Mouse (Mus musculus): Measurements from ENCODE around the gene Stx8. TPM values are rescaled to one million over a fixed set of nuclear protein-coding genes. Genes with fewer than 3 reads are reported as not detected.

Stx8 gene
- total RNA-seq, 2 experiments from 2014 or later = 21.7 to 35.7 TPM

DNA sequence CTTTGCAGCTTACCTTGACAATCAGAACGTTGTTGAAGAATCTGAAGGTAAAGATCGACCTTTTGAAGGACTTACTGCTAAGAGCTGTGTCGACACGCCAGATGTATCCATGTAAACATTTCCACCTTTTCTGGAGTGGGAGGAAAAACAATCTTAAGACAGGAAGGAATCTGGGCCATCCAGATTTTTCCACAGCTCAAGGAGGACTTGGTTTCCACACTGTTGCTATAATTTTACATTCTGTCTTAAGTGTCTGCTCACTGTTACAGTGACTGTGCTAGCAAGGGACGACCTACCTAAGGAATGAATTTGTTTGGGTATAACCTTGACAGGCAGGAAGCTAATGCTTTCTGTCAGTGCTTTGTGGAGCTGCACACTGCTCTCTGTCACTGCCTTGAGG lies 7.2 kb downstream of the Stx8 start:
- ATAC-seq (replicated peaks; ENCODE audit: poor library complexity) = no peak

DNA sequence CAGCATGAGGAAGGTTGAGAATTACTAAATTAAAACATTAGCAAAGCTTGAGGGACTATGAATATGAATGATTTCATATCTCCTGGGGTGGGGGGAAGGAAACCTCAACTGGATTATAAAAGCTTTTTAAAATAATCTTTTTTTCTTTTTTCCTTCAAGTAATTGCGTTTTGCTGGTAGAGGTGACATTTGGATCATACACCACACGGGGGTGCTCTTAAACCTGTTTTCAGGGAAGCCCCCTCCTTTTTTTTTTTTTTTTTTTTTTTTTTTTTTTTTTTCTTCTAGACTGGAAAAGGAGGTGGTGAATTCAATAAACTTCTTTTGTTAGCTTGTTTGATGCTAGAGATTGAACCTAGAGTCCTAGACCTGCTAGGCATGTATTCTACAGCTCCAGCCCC lies 9.3 kb downstream of the Stx8 start:
- no peak for ATAC-seq (replicated peaks; ENCODE audit: poor library complexity)

DNA sequence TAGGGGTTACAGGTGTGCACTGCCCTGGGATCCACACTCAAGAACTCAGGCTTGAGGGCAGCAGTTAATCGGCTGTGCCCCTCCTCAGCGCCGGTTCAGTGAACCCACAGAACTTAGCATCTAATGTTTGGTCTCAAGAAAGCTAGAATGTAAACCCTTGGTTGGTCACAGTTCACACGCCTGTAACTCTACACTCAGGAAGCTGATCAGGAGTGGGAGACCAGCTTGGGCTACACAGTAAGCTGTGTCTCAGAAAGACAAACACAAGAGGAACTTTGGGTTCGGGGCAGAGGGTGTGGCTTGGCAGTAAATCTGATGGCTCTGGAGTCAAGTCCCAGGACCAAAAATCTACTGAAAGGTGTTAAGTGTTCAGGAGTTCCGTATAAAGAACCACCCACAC lies 17.6 kb downstream of the Stx8 start:
- ATAC-seq (replicated peaks; ENCODE audit: poor library complexity) = no peak

DNA sequence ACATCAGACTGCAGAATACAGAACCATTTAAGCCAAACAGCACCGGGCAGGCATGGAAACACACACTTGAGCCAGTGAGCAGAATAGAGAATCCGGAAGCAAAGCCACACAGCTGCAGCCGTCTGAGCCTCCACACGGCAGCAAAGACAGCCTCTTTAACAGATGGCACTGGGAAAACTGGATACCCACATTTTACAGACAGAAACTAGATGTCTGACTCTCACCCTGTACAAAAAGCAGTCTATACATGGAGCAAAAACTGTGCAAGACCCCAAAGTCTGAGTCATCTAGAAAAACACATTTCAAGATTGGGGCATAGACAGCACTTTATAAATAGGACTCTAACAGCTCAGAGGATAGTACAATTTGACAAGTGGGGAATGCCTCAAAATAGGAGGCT lies 25.2 kb downstream of the Stx8 start:
- ATAC-seq (replicated peaks; ENCODE audit: poor library complexity) = no peak

DNA sequence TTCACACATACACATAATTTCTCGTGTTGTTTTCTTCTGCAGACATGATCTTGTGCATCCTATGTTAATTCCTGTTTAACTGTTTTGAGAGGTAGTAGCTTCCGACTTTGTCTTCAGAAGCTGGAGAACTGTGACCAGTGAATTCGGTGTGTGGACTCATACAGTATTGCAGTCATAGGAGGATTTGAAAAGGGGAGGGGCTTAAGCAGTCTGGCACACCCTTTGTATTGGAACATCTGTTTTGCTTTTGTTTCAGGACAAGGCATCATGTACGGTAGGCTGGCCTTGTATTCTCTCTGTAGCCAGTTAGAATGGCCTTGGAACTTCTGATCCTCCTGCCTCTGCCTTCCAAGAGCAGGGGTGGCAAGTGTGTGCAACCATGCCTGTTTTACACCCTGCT lies 30.0 kb downstream of the Stx8 start:
- ATAC-seq (replicated peaks; ENCODE audit: poor library complexity) = no peak

DNA sequence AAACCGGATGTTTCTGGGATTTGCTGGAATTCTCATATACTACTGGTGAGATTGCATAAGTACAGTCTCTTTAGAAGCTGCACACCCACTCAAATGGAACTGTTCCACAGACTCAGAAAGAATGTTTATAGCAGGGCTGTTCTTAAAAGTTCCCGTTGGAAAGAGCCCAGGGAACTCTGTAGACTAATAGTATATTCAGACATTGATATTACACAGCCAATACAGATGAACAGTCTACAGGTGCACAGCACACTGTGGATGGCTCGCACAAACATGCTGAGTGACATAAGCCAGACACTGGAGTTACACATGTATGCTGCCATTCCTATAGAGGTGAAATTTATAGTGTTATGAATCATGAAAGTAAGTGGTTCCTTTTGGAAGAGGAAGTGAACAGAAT lies 32.9 kb downstream of the Stx8 start:
- ATAC-seq (replicated peaks; ENCODE audit: poor library complexity) = no peak

DNA sequence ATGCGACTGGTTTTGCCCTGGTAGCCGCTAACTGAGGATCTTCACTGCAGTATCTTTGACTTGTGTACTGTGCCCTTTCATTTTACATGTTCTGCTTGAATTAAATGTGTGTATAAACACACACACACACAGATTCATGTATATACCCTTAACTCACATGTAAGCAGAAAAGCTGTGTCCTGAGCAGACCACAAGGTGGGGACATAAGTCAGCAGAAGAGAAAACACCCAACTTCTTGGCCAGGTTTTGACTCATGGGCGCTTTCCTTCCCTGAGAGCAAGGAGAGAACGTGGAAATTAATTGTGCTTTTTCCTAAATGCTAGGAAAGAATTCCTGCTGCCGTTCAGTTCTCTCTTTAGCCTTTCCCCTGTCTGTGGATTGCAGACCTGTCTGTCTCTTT lies 33.6 kb downstream of the Stx8 start:
- no peak for ATAC-seq (replicated peaks; ENCODE audit: poor library complexity)

DNA sequence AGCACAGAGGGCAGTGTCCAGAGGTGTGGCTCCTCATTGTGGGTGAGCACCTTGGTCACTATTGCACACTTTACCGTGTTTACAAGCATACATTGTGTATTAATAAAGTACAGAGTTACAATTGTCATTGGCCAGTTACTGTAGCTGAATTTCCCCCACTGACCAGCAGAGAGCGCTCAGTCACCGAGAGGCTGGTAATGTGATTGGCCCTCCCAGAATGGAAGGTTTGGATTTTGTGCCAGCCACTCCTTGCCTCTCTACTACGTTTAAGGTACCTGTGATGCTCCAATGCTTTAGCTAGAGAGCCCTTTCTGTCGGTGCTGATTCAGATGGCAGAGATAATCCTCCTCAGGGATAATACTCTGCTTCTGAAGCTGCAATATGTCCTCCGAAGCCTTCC lies 38.2 kb downstream of the Stx8 start:
- ATAC-seq (replicated peaks; ENCODE audit: poor library complexity) = peak; percentile 93

DNA sequence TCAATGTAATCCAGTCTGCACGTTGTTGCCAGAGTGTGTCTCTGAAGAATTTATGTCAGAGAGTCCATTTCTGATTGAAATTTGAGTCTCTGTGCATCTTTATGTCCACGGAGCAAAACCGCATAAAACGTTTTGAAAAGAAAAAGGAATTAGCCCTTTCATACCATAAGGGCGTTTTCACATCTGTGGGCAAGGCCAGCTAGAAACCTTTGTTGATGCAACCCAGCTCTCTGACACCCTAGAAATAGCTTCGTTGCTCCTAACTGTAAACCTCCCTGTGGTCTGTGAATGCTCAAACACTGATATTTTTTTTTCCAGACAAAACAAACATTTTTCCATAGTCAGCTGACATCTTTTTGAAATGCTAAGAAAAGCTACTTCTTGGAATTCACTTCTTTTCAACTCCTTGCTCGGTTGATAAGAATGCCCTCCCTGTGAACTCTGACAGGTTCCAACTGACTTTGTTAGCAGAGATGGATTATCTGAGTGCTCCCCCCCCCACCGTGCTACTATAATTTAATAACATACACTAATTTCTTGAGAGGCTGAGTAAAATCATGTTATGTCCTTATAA lies 40.3 kb downstream of the Stx8 start:
- ATAC-seq (replicated peaks; ENCODE audit: poor library complexity) = no peak

DNA sequence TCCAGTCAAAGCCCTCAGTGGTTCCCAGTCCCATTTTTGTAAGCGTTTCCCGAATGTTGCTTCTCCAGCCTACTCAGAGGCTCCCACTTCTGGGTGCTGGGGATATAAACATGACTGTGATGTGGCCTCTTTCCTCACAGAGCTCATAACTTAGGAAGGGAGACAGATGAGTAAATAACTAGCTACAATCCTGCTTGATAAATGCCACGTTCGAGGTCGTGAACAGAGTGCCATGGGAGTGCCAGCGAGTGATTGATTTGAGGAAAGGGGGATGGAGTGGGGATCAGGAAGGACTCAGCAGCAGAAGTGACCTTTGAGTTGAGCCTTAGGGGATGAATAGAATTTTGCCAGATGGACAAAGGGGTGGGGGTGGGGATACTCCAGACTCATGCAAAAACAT lies 41.7 kb downstream of the Stx8 start:
- no peak for ATAC-seq (replicated peaks; ENCODE audit: poor library complexity)

DNA sequence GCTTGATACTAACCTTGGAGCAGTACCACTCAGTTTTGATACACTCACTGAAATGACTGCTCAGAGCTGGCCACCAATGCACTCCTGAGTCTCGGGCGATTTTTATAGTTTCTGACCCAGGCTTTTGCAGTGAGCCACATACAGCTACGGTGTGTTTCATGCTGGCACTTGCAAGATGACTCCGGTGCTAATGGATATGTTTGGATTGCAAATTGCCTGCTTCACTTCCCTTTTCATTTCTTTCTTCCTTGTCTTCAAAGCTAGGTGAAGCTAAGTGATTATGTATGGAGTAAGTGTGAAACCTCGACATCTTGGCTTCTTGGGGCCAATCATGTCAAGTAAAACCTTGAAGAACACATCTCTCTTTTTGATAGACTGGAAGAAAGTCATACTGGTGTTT lies 43.4 kb downstream of the Stx8 start:
- no peak for ATAC-seq (replicated peaks; ENCODE audit: poor library complexity)

DNA sequence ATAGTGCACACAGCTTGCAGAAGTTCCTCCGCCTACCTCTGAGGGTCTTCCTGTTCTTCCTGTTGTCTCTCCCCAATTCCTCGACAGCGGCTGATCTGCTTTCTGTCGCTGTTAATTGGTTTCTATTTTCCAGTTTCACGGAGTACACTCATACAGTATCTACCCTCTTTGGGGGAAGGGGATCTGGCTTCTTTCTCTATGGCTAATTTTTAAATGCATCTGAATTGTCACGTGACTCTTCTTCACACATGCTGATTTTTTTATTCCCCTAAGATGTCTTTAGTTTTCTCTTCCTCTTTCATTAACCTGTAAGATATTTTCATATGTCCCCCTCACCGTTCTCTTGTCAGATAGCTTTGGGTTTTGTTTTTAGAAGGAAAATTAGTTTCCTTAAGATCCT lies 46.2 kb downstream of the Stx8 start:
- ATAC-seq (replicated peaks; ENCODE audit: poor library complexity) = no peak

DNA sequence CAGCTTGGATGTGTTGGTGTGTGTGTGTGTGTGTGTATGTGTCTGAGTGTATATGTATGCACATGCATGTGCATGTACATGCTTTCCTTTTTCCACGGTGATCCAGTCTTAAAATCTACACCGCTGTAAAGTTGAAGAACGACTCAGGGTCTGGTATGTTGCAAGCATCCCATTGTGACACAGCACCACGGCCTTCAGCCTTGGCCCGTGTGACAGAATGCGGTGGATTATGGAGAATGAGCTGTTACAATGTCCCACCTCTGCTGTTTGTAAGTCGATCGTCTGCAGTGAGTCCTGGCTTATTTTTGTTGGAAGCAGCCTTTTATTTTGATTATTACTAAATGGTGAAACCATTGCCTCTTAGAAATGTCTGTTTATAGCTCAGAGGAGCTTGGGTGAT lies 52.2 kb downstream of the Stx8 start:
- ATAC-seq (replicated peaks; ENCODE audit: poor library complexity) = 0 out of 2 replicates have a peak, but pooled peaks have one; percentile 26

DNA sequence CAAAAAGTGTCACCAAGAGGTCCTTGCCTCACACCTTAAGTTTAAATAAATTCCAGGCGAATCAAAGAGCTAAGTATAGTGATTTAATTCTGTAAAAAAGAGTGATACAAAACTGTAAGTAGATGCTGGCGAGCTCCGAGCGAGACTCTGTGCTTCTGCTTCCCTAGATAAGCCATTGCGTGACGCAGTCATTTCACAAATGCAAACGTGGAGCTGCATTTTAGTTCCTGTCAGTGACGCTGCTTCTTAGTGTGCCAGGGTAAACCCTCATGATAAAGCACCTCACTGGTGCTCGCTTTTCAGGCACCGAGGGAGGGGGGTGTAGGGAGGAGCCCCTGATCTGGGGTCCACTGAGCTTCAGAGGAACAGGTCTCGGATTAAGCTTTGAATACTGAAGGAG lies 53.2 kb downstream of the Stx8 start:
- peak; percentile 90 for ATAC-seq (replicated peaks; ENCODE audit: poor library complexity)

DNA sequence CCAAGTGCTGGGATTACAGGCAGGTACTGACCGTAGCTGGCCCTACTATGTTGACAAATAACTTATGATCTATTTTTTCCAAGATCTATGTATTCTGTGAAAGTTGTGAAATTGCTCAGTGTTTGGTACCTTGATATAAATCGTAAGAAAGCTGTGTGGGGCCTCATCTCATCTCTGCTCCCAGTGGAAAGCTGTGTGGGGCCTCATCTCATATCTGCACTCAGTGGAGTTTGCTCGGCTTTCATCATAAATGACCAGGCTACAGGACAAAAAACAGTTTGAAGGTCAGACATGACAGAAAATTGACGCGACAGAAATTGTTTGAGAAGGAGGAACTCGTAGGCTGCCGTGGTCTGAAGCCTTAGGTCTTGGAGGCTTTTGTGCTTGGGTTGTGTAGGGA lies 56.0 kb downstream of the Stx8 start:
- ATAC-seq (replicated peaks; ENCODE audit: poor library complexity) = no peak

DNA sequence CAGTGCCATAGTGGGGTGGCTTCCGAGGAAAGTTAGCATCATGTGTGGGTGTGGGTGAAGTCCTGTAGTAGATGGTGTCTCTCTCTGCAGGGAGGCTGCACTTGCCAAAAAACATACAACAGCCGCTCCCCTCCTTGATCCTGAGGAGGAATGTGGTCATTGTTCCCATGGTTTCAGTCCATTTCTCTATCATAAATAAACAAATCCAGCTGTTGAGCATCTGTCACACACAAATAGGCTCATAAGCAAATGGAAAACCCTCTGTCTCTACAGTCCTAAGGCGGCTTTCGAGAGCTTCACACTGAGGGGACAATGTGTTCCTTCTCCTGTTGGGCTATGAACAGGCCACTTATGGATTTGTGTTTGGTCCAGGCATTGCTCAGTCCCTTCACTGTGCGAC lies 56.9 kb downstream of the Stx8 start:
- ATAC-seq (replicated peaks; ENCODE audit: poor library complexity) = no peak

DNA sequence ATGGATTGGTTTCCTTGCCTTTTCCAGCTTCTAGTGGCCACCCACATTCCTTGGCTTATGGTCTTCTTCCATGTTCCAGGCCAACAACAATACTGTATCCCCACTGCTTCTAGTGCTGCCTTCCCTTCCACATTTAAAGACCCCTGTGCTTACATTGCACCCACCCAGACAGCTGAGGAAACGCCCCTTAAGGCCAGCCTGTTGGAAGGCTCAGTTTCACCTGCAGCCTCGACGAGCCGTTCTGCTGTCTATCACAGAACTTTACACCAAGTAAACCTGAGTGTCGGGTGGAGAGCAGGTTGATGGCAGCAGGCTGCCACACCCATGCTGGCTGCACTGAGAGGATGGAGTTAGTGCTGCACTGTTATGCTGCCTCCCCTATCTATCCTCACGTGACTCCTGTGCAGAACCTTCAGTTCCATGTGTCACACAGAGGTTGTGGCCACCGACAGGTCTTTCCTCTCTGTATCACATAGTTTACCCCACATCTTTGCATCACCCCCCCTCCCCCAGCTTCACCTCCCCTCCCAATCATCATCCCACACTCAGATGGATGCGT lies 57.9 kb downstream of the Stx8 start:
- no peak for ATAC-seq (replicated peaks; ENCODE audit: poor library complexity)

DNA sequence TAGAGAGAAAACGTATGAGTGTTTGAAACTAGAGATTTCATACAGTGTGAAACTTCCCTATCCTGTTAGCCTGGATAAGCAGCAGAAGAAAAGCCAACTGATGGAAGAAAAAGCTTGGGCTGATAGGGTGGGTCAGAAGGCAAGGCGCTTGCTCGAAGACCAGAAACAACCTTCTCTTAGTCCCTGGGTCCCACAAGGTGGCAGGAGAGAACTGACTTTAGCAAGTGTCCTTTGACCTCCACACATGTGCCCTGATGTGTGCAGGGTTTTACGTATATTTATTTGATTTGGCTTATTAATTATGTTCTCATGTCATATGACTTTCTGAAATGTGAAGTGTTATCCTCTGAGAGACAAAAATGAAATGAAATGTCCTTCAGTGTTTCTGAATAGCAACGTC lies 60.6 kb downstream of the Stx8 start:
- no peak for ATAC-seq (replicated peaks; ENCODE audit: poor library complexity)

DNA sequence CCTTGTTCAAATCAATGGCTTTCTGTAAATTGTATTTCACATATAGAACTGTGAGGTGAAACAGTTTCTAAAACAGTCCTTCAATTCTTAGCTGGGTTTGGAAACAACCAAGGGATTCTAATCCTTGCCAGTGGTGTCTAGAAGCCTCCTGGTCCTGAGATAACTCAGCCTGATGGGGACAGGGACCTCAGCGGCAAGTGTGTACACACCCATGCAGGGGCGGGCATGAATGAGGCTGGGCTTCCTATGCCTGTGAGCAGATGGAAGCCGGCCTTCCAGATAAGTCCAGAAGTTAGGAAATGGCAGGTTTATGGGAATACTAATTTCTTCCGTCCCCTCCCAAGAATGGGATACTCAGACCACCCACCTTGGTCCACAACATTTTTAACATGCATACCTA lies 63.1 kb downstream of the Stx8 start:
- no peak for ATAC-seq (replicated peaks; ENCODE audit: poor library complexity)

DNA sequence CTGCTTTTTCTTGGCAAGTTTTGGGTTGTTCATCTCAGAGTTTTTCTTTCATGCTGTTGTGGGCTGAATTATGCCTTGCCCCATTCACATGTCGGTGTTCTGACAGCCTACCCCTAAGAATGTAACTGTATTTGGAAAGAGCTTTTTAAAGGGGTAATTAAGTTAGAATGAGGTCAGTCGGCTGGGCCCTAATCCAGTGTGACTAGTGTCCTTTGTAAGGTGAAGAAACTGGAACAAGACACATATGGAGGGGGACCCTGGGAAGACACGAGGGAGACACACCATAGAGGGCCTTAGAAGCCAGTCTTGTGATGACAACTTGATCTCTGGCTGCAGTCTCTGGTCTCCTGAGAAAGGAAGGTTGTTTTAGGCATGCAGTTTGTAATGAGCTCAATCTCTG lies 63.9 kb downstream of the Stx8 start:
- no peak for ATAC-seq (replicated peaks; ENCODE audit: poor library complexity)

DNA sequence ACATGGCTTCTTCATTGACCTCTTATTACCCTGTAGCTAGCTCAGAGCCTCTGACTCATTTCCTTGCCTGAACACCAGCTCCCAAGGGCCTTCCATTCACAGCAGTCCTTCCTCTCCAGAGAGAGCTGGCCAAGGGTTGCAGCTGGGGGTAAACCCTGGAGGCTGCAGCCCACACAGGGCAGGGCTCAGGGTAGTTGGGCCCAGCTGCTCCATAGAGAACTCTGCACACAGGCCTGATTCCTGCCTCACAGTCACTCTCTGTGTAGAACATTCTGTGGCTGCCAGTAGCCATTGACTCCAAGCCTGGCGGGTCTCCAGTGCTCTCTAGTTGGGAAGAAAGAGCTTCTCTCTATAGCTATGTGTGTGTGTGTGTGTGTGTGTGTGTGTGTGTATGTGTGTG lies 64.8 kb downstream of the Stx8 start:
- no peak for ATAC-seq (replicated peaks; ENCODE audit: poor library complexity)

DNA sequence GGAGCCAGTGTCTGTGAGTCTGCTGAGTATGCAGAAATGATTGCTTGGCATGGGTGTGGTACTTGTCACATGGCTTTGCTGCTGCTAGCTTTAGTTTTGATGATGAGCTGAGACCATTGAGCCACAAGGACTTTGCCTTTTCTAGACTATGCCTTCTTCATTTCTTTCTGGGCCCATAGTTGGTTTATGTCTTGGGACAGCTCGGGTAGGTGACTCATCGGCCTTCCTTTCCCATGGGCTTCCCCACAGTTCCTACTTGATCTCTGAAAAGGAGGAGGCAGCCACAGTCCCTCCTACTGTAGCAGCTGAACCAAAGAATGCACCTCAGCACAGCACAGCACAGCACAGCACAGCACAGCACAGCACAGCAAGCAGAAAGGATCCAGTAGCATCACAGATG lies 66.5 kb downstream of the Stx8 start:
- no peak for ATAC-seq (replicated peaks; ENCODE audit: poor library complexity)

DNA sequence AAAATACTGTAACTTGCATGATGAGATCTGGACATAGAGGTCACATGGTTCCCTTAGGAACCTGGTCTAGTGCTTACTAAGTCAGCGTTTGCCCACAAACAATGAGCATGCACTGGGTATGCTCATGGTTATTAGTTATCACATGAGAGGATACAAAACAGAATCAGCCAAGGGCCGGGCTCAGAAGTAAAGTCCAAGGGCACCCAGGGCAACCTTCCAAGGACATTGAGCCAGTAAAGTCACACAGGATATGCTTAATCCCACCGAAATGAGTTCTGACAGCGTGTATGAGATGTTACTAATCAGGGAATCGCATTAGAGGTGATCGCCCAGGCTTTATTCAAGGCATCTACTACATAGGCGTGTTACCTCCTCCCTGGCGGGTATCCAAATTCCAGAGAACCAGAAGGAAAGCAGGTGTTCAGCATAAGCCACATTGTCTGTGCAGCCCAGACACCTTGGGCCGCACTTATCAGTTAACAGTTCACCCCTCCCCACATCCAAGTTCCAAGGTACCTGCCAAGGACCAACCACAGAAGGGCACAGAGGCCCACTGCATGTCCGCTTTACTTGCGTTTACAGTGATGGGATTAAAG lies 67.4 kb downstream of the Stx8 start:
- ATAC-seq (replicated peaks; ENCODE audit: poor library complexity) = no peak

All from megakaryocyte progenitor cell, adult 5-6 weeks (primary cell).